Mouse (Mus musculus): ENCODE measurements around the gene Hmgb4. TPM values are rescaled to one million over a fixed set of nuclear protein-coding genes. Genes with fewer than 3 reads are reported as not detected.

Hmgb4 gene
- polyA plus RNA-seq, 1 experiment from 2014 or later: not detected

DNA sequence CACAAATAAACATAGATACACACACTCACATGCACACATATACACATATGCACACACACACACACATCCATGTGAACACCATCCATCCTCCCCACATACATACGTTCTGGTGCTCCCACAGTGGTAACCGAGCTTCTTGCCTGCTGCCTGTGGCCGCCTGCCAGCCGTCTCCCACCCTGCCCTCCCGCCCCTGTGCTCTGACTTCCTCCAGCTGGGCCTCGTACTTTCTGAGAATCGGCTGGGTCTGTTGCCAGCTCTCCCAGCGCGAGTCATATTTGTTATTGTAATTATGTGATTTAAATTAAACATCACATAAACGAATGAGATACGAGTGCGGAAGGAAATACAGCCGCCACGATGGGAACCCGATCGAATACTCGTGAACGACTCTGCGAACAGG, 10.2 kb upstream of the Hmgb4 start:
- Histone ChIP-seq H3K27me3 (replicated peaks; ENCODE audit: control insufficient read depth, insufficient read depth, low read length) (no peaks in the 10 kb centered on the region), H3K9me3 (ENCODE audit: control insufficient read depth, low read length) (no peaks in the 10 kb centered on the region), H3K4me1 (replicated peaks; ENCODE audit: control insufficient read depth, insufficient read depth, low read length) (peaks cover 18% of the 10 kb centered on the region), H3K36me3 (ENCODE audit: control insufficient read depth, insufficient read depth, low read length) (no peaks in the 10 kb centered on the region), H3K4me3 (ENCODE audit: low read depth, low read length) (no peak overlapping the region), H3K27ac (ENCODE audit: low read depth) (no peak overlapping the region), H3K4me2 (ENCODE audit: low read length) (no peak overlapping the region), H3K9ac (ENCODE audit: low read length) (no peak overlapping the region)
- 0 out of 2 replicates have a peak, but pooled peaks have one; percentile 50 for ATAC-seq (replicated peaks; ENCODE audit: low FRiP score, low TSS enrichment, low read depth)
- peak; percentile 57 for DNase-seq (ENCODE audit: low spot score)
- WGBS: 33% methylated on average over 19 of the region's 19 CpGs

DNA sequence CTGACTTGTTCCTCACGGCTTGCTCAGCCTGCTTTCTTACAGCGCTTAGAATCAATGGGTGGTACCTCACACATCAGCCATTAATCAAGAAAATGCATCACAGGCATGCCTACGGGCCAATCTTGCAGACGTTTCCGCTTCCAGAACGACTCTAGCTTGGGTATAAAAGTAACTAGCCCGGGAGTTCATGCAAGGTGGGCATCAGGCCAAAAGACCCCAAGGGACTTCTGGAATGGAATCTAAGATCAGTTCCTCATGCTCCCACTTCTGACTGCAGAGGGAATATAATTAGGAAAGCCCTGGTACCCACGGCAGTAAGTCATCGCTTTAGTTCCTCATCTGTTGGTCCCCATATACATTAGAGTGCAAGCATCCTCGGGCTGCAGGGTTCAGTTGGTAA, 9.4 kb upstream of the Hmgb4 start:
- H3K27me3 ChIP-seq (replicated peaks; ENCODE audit: control insufficient read depth, insufficient read depth, low read length): no peaks in the 10 kb centered on the region
- WGBS: 45% methylated on average over 10 of the region's 10 CpGs
- H3K36me3 ChIP-seq (ENCODE audit: control insufficient read depth, insufficient read depth, low read length): no peaks in the 10 kb centered on the region
- no peak overlapping the region for H3K4me2 ChIP-seq (ENCODE audit: low read length)
- H3K9ac ChIP-seq (ENCODE audit: low read length): no peak overlapping the region
- no peak overlapping the region; the same call in 1 of the 2 replicates for H3K27ac ChIP-seq (ENCODE audit: low read depth)
- no peaks in the 10 kb centered on the region for H3K9me3 ChIP-seq (ENCODE audit: control insufficient read depth, low read length)
- ATAC-seq (replicated peaks; ENCODE audit: low FRiP score, low TSS enrichment, low read depth) (no peak), DNase-seq (ENCODE audit: low spot score) (no peak)
- peaks cover 18% of the 10 kb centered on the region for H3K4me1 ChIP-seq (replicated peaks; ENCODE audit: control insufficient read depth, insufficient read depth, low read length)
- no peak overlapping the region for H3K4me3 ChIP-seq (ENCODE audit: low read depth, low read length)

DNA sequence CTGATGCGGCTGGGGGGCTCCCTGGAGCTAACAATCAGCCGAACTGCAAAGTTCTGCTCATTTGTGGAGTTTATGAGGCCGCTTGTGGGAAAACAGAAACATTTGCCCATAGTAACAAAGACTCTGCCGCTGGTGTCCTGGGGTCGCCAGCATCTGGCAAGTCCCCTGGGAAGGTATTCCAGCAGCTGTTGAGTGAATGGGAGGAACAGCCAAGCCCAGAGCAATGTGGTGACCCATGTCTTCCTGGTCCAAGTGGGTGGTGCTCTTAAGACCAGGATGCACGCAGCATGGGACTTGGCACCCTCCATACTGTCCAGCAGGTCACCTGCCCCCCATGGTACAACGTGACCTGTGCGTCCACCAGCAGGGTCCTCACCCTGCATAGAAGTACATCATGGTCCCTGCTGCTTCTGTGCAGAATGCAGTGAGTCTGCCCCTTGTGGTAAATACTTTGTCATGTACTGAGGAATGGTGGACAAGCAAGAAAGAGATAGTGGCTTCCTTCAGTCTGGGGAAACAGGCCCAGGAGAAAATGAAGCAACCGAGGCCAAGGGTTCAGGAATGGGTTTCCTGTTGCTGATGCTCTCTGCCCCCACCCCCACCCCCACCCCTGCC, 8.6 kb upstream of the Hmgb4 start:
- H3K4me3 ChIP-seq (ENCODE audit: low read depth, low read length): no peak overlapping the region
- H3K4me2 ChIP-seq (ENCODE audit: low read length): no peak overlapping the region
- H3K27me3 ChIP-seq (replicated peaks; ENCODE audit: control insufficient read depth, insufficient read depth, low read length): no peaks in the 10 kb centered on the region
- H3K9me3 ChIP-seq (ENCODE audit: control insufficient read depth, low read length): no peaks in the 10 kb centered on the region
- H3K27ac ChIP-seq (ENCODE audit: low read depth): no peak overlapping the region; the same call in 1 of the 2 replicates
- H3K36me3 ChIP-seq (ENCODE audit: control insufficient read depth, insufficient read depth, low read length): no peaks in the 10 kb centered on the region
- peaks cover 18% of the 10 kb centered on the region for H3K4me1 ChIP-seq (replicated peaks; ENCODE audit: control insufficient read depth, insufficient read depth, low read length)
- DNase-seq (ENCODE audit: low spot score) (no peak), ATAC-seq (replicated peaks; ENCODE audit: low FRiP score, low TSS enrichment, low read depth) (no peak)
- WGBS: 80% methylated on average over 9 of the region's 9 CpGs
- no peak overlapping the region for H3K9ac ChIP-seq (ENCODE audit: low read length)

DNA sequence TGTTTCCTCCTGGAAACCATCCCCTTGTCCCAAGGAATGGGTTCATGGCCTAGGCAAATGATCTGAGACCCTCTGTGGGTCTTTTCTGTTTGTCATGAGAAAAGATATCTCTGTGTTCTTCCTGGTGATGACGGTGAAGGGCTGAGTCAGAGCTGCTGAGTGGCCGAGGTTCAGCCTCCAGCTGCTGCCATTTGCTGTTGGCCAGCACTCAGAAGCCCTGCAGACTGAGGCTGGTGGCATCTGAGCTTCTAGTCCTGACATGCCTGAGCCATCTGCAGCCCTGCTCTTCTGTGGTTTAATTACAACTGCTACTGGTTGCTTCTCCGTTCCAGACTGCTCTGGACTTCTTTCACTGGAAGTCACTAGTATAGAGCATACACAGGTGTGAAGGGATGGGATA, 4.6 kb upstream of the Hmgb4 start:
- Histone ChIP-seq H3K4me3 (ENCODE audit: low read depth, low read length) (no peak overlapping the region), H3K27ac (ENCODE audit: low read depth) (no peak overlapping the region), H3K9ac (ENCODE audit: low read length) (no peak overlapping the region), H3K36me3 (ENCODE audit: control insufficient read depth, insufficient read depth, low read length) (no peaks in the 10 kb centered on the region), H3K9me3 (ENCODE audit: control insufficient read depth, low read length) (no peaks in the 10 kb centered on the region), H3K27me3 (replicated peaks; ENCODE audit: control insufficient read depth, insufficient read depth, low read length) (no peaks in the 10 kb centered on the region), H3K4me2 (ENCODE audit: low read length) (no peak overlapping the region), H3K4me1 (replicated peaks; ENCODE audit: control insufficient read depth, insufficient read depth, low read length) (peaks cover 9% of the 10 kb centered on the region)
- 83% methylated on average over 3 of the region's 3 CpGs for WGBS
- ATAC-seq (replicated peaks; ENCODE audit: low FRiP score, low TSS enrichment, low read depth) (no peak), DNase-seq (ENCODE audit: low spot score) (no peak)

DNA sequence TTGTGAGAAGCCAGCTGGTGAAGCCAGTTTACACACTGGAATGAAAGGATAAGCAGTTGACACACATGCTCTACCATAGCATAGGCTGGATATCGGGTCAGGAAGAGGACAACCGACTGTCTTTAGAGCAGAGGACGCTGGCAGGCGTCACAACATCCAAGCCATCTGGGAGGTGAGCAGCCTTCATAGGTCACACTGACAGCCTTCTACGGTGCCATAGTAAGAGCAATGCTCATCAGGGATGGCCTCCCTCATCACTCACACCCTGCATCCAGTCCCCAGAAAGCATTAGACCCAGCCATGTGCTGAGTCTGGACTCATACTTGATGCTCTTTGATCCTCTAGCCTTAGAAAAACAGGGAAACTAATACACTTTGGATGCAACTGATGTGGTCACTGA, 3.7 kb upstream of the Hmgb4 start:
- Histone ChIP-seq H3K4me3 (ENCODE audit: low read depth, low read length) (no peak overlapping the region), H3K27ac (ENCODE audit: low read depth) (no peak overlapping the region), H3K4me2 (ENCODE audit: low read length) (no peak overlapping the region), H3K27me3 (replicated peaks; ENCODE audit: control insufficient read depth, insufficient read depth, low read length) (no peaks in the 10 kb centered on the region), H3K9ac (ENCODE audit: low read length) (no peak overlapping the region), H3K4me1 (replicated peaks; ENCODE audit: control insufficient read depth, insufficient read depth, low read length) (peaks cover 5% of the 10 kb centered on the region), H3K36me3 (ENCODE audit: control insufficient read depth, insufficient read depth, low read length) (no peaks in the 10 kb centered on the region), H3K9me3 (ENCODE audit: control insufficient read depth, low read length) (no peaks in the 10 kb centered on the region)
- DNase-seq (ENCODE audit: low spot score): no peak
- no peak for ATAC-seq (replicated peaks; ENCODE audit: low FRiP score, low TSS enrichment, low read depth)
- WGBS: 76% methylated on average over 5 of the region's 5 CpGs

DNA sequence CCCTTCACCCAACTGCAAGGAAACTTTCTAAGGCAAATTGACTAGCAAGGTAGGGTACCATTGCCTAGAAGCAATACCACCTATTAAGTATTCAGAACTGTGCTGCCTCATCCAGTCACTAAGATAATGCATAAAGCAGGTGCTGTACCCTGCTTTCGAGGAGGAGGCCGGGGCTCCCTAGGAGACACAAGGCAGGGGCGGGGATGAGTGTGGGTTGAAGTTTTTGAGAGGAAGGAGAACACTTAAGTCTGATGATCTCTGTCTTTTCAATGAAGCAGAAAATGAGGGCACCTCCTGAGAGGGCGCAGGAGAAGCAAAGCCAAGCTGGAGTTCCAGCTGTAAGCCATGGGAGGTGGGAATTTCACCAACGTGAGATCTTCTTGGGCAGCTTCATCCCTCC, 1.5 kb downstream of the Hmgb4 start:
- H3K9me3 ChIP-seq (ENCODE audit: control insufficient read depth, low read length): no peaks in the 10 kb centered on the region
- H3K27me3 ChIP-seq (replicated peaks; ENCODE audit: control insufficient read depth, insufficient read depth, low read length): no peaks in the 10 kb centered on the region
- no peaks in the 10 kb centered on the region for H3K36me3 ChIP-seq (ENCODE audit: control insufficient read depth, insufficient read depth, low read length)
- no peak overlapping the region for H3K9ac ChIP-seq (ENCODE audit: low read length)
- no peak for ATAC-seq (replicated peaks; ENCODE audit: low FRiP score, low TSS enrichment, low read depth)
- WGBS: 86% methylated on average over 5 of the region's 5 CpGs
- no peak overlapping the region for H3K27ac ChIP-seq (ENCODE audit: low read depth)
- H3K4me3 ChIP-seq (ENCODE audit: low read depth, low read length): no peak overlapping the region
- no peaks in the 10 kb centered on the region for H3K4me1 ChIP-seq (replicated peaks; ENCODE audit: control insufficient read depth, insufficient read depth, low read length)
- DNase-seq (ENCODE audit: low spot score): no peak
- H3K4me2 ChIP-seq (ENCODE audit: low read length): no peak overlapping the region

DNA sequence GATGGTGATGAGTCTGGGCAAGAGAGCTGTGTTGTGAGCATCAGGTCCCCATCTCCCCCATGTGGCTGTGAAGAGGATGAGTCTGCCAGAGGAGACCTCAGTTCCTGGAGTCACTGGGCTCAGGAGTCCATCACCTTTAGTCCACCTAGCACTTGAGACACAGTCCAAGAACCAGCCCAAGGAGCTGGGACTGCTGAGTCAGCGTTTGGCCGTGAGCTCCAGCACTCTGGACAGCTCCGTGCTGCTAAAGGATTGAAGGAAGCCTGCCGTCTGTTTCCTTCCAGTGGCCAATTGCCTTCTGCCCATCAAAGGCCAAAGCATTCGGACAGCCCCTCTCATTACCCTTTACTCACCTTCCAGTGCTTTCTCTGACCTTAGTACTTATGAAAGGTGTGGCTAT, 12.1 kb downstream of the Hmgb4 start:
- no peak for ATAC-seq (replicated peaks; ENCODE audit: low FRiP score, low TSS enrichment, low read depth)
- Histone ChIP-seq H3K4me2 (ENCODE audit: low read length) (no peak overlapping the region), H3K36me3 (ENCODE audit: control insufficient read depth, insufficient read depth, low read length) (no peaks in the 10 kb centered on the region), H3K4me3 (ENCODE audit: low read depth, low read length) (no peak overlapping the region), H3K27me3 (replicated peaks; ENCODE audit: control insufficient read depth, insufficient read depth, low read length) (no peaks in the 10 kb centered on the region), H3K9ac (ENCODE audit: low read length) (no peak overlapping the region), H3K27ac (ENCODE audit: low read depth) (no peak overlapping the region), H3K9me3 (ENCODE audit: control insufficient read depth, low read length) (no peaks in the 10 kb centered on the region), H3K4me1 (replicated peaks; ENCODE audit: control insufficient read depth, insufficient read depth, low read length) (no peaks in the 10 kb centered on the region)
- 11% methylated on average over 5 of the region's 5 CpGs for WGBS
- peak; percentile 82 for DNase-seq (ENCODE audit: low spot score)

DNA sequence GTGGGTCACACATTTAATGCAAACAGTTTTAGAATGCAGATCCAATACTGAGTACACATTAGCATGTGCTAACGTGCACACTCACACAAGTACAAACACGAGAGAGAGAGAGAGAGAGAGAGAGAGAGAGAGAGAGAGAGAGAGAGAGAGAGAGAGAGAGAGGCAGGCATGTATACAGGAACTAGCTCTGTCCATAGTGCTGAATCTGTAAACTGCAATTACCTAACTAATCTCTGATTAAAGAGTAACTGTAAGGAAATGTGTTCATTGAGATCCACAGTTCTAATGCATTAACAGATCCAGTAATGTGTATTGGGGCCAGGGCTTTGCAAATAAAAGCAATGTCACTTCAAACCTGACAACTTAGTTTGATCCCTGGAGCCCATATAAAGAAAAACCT, 15.6 kb downstream of the Hmgb4 start:
- H3K9ac ChIP-seq (ENCODE audit: low read length): no peak overlapping the region
- no peak overlapping the region for H3K27ac ChIP-seq (ENCODE audit: low read depth)
- no peaks in the 10 kb centered on the region for H3K4me1 ChIP-seq (replicated peaks; ENCODE audit: control insufficient read depth, insufficient read depth, low read length)
- H3K9me3 ChIP-seq (ENCODE audit: control insufficient read depth, low read length): no peaks in the 10 kb centered on the region
- H3K4me3 ChIP-seq (ENCODE audit: low read depth, low read length): no peak overlapping the region
- no peaks in the 10 kb centered on the region for H3K27me3 ChIP-seq (replicated peaks; ENCODE audit: control insufficient read depth, insufficient read depth, low read length)
- H3K36me3 ChIP-seq (ENCODE audit: control insufficient read depth, insufficient read depth, low read length): no peaks in the 10 kb centered on the region
- H3K4me2 ChIP-seq (ENCODE audit: low read length): no peak overlapping the region
- DNase-seq (ENCODE audit: low spot score) (no peak), ATAC-seq (replicated peaks; ENCODE audit: low FRiP score, low TSS enrichment, low read depth) (no peak)
- 25% methylated on average over 2 of the region's 2 CpGs for WGBS

DNA sequence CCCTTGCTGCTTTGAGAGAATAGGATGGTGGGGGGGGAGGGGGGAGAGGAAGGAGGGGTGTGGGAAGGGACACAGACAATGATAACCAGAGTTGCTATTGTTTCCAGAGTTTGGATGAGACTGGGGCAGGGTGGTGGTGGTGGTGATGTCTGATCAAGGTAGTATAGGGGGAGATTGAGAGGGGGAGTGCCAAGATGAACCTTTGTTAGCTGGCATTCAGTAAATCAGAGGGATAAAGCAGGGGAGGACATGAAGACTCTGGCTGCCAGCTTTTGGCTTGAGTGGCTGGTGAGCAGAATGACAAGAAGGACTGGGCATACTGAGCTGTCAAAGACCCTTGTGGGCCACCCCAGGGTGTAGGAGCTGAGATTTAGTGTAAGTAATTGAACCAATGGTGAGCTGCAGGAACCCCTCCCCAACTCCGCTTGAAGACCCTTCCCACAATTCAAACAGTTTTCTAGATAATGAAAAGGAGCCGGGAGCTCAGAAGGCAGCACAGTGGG, 18.9 kb downstream of the Hmgb4 start:
- H3K4me2 ChIP-seq (ENCODE audit: low read length): no peak overlapping the region
- H3K4me3 ChIP-seq (ENCODE audit: low read depth, low read length): no peak overlapping the region
- 70% methylated on average over 2 of the region's 2 CpGs for WGBS
- H3K9me3 ChIP-seq (ENCODE audit: control insufficient read depth, low read length): no peaks in the 10 kb centered on the region
- H3K27ac ChIP-seq (ENCODE audit: low read depth): no peak overlapping the region
- DNase-seq (ENCODE audit: low spot score): no peak
- no peaks in the 10 kb centered on the region for H3K36me3 ChIP-seq (ENCODE audit: control insufficient read depth, insufficient read depth, low read length)
- H3K4me1 ChIP-seq (replicated peaks; ENCODE audit: control insufficient read depth, insufficient read depth, low read length): no peaks in the 10 kb centered on the region
- ATAC-seq (replicated peaks; ENCODE audit: low FRiP score, low TSS enrichment, low read depth): no peak
- no peak overlapping the region for H3K9ac ChIP-seq (ENCODE audit: low read length)
- H3K27me3 ChIP-seq (replicated peaks; ENCODE audit: control insufficient read depth, insufficient read depth, low read length): no peaks in the 10 kb centered on the region

Data from intestine, embryonic 14.5 days (tissue).